ENCODE assay signal across 7 mouse cellular contexts in the genomic region with DNA sequence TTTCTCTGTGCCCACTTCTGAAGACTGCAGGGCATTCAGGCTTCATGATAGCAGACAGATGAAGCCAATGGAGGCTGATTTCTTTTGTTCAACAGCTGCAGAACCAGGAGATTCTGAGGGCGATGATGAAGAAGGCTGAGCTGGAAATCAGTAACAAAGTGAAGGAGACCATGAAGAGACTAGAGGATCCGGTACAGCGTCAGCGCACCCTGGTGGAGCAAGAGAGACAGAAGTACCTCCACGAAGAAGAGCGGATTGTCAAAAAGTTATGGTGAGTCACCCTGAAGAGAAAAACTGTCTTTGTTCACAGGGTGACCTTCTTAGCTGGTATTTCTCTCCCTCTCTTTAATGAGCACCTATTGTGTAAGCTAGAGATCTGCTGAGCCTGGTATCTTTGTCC.
DNase-seq lines count a peak whose midpoint lies in the region; ATAC-seq and TF ChIP-seq lines count a peak whose summit lies in the region.

No protein-coding gene starts in this region.

- peak; percentile 66 for TF ChIP-seq CTCF in layer of hippocampus, adult 2 months (conservative IDR thresholded peaks at IDR 0.05)
- TF ChIP-seq CTCF in cortical plate, adult 2 months (IDR thresholded peaks at IDR 0.05; ENCODE audit: extremely low read depth, insufficient read depth, low read length) = peak; percentile 44

- no peak for TF ChIP-seq POLR2A in cortical plate, adult 2 months (IDR thresholded peaks at IDR 0.05; ENCODE audit: extremely low read depth, insufficient read depth, low read length)

- no peak overlapping the region for H3K27ac ChIP-seq in layer of hippocampus, adult 2 months
- 0 out of 2 replicates have a peak overlapping the region, but pooled peaks have one; percentile 1 for H3K27ac ChIP-seq in cortical plate, adult 2 months (ENCODE audit: insufficient read depth, low read length)

- no peaks in the 10 kb centered on the region for H3K4me1 ChIP-seq in cortical plate, adult 2 months (ENCODE audit: control insufficient read depth, insufficient read depth, low read length)

- no peak overlapping the region for H3K4me3 ChIP-seq in layer of hippocampus, adult 2 months
- no peak overlapping the region for H3K4me3 ChIP-seq in cortical plate, adult 2 months (ENCODE audit: insufficient read depth, low read length)

- peak; percentile 8 to 20 for DNase-seq in layer of hippocampus, adult 2 months (ENCODE audit: low spot score in 2 of 2)
- no peak for DNase-seq in layer of hippocampus, adult 9-10 months (ENCODE audit: low spot score)
- DNase-seq in R1 (ENCODE audit: low read depth, low spot score) = peak; percentile 79
- peak; percentile 23 to 26 for DNase-seq in layer of hippocampus, postnatal 14 days (ENCODE audit: low spot score in 2 of 2)
- DNase-seq in c-Kit-positive CD71-positive TER-119-positive erythroid progenitor cells, embryonic 14.5 days (ENCODE audit: low spot score) = no peak

- no peak for ATAC-seq in erythroid progenitor cell, adult 5-6 weeks (replicated peaks; ENCODE audit: low FRiP score, poor library complexity, severe bottlenecking)

Comparison
In these comparisons a context has a peak if more than half of its experiments do, and no peak if none do; other contexts are left out.
1. DNase-seq: peak in layer of hippocampus, adult 2 months (2 of 2), R1 (single experiment) and layer of hippocampus, postnatal 14 days (2 of 2); none in layer of hippocampus, adult 9-10 months (single experiment) and c-Kit-positive CD71-positive TER-119-positive erythroid progenitor cells, embryonic 14.5 days (single experiment).